Mouse (Mus musculus): ENCODE measurements around the gene Epb41. TPM values are rescaled to one million over a fixed set of nuclear protein-coding genes. Genes with fewer than 3 reads are reported as not detected.

Epb41 gene
- polyA plus RNA-seq, 1 experiment from 2014 or later: 43.1 TPM

DNA sequence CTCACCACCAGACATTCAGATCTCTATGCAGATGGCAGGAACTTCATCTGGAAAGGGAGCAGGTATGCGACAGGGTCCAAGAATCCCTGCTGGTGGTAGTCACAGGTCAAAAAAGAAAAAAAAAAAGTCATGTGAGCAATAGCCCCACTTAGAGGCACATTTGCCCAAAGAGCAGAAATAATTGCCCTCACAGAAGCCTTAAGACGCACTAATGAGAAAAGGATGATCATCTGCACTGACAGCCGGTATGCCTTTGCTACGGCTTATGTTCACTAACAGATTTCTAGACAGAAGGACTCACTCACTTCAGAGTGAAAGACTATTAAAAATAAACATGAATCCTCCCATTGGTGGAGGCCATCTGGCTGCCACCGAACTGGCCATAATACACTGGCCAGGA, 24.4 kb upstream of the Epb41 start:
- H3K4me3 ChIP-seq (ENCODE audit: low read length): no peak overlapping the region
- no peaks in the 10 kb centered on the region for H3K9me3 ChIP-seq (ENCODE audit: control insufficient read depth, low read length)
- H3K27ac ChIP-seq (ENCODE audit: low read depth, low read length): no peak overlapping the region
- no peak overlapping the region for H3K9ac ChIP-seq (ENCODE audit: low read depth, low read length)
- WGBS: 81% methylated on average over 5 of the region's 5 CpGs
- ATAC-seq: no peak
- no peak overlapping the region for H3K4me2 ChIP-seq (ENCODE audit: low read length)
- H3K36me3 ChIP-seq (ENCODE audit: control insufficient read depth, insufficient read depth, low read length): no peaks in the 10 kb centered on the region
- no peaks in the 10 kb centered on the region for H3K4me1 ChIP-seq (ENCODE audit: control insufficient read depth, insufficient read depth, low read depth, low read length)
- no peaks in the 10 kb centered on the region for H3K27me3 ChIP-seq (replicated peaks; ENCODE audit: control insufficient read depth, insufficient read depth, low read length)

DNA sequence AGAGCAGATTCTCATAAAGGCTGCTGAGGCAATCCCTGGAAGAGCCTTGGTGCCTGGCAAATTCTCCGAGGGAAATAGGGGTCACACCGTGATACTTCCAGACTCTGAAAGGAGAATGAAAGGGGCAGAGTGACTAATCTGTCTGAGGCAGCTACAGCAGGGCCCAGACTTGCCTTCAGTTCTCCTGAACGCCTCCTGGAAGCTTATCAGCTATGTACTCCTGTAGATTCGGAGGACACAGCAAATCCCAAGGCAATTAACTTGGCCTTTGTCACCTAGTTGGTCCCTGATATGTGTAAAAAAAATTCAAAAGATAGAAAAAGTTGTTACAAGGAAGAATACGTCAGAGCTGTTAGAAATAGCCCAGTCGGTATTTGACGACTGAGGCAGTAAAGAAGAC, 19.9 kb upstream of the Epb41 start:
- Histone ChIP-seq H3K27ac (ENCODE audit: low read depth, low read length) (no peak overlapping the region), H3K36me3 (ENCODE audit: control insufficient read depth, insufficient read depth, low read length) (no peaks in the 10 kb centered on the region), H3K9me3 (ENCODE audit: control insufficient read depth, low read length) (no peaks in the 10 kb centered on the region), H3K4me2 (ENCODE audit: low read length) (no peak overlapping the region), H3K27me3 (replicated peaks; ENCODE audit: control insufficient read depth, insufficient read depth, low read length) (no peaks in the 10 kb centered on the region), H3K4me1 (ENCODE audit: control insufficient read depth, insufficient read depth, low read depth, low read length) (no peaks in the 10 kb centered on the region), H3K4me3 (ENCODE audit: low read length) (no peak overlapping the region), H3K9ac (ENCODE audit: low read depth, low read length) (no peak overlapping the region)
- no peak for ATAC-seq
- 81% methylated on average over 7 of the region's 7 CpGs for WGBS

DNA sequence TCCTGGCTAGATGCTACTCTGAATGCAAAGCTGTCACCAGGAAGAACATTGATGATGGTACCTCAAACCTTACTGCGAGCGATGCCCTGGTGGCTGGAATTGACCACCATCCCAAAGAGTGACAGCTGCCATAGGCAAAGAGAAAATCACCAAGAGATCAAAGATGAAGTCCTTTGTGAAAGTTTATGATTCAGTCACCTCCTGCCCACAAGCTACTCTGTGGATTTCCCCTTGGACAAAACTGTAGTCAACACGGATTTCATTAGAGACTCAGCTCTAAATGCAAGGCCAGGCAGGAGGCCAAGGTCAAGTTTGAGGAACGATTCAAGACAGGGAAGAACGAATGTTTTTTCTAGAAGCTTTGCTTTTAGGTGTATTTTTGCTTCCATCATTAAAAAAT, 18.8 kb upstream of the Epb41 start:
- Histone ChIP-seq H3K36me3 (ENCODE audit: control insufficient read depth, insufficient read depth, low read length) (no peaks in the 10 kb centered on the region), H3K27me3 (replicated peaks; ENCODE audit: control insufficient read depth, insufficient read depth, low read length) (no peaks in the 10 kb centered on the region), H3K4me3 (ENCODE audit: low read length) (no peak overlapping the region), H3K4me1 (ENCODE audit: control insufficient read depth, insufficient read depth, low read depth, low read length) (no peaks in the 10 kb centered on the region), H3K9me3 (ENCODE audit: control insufficient read depth, low read length) (no peaks in the 10 kb centered on the region), H3K4me2 (ENCODE audit: low read length) (no peak overlapping the region), H3K27ac (ENCODE audit: low read depth, low read length) (no peak overlapping the region), H3K9ac (ENCODE audit: low read depth, low read length) (no peak overlapping the region)
- WGBS: 85% methylated on average over 5 of the region's 5 CpGs
- no peak for ATAC-seq

DNA sequence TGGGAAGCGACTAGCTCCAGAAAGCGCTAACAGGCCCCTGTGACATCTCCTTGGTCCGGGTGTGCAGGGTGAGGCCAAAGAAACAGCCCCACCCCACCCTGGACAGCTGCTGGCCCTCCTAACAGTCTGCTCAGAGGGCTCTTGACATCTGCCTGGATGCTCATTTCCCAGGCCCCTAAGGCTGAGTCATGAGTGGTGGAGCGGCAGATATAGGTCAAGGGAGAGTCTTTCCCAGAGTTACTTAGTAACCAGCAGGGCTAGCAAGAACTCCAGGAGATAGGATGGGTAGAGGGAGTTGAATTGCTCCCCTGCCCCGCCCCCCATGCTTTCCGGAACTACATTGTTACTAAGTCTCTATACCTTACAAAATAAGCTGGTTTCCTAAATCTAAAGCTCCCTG, 18.0 kb upstream of the Epb41 start:
- Histone ChIP-seq H3K27ac (ENCODE audit: low read depth, low read length) (no peak overlapping the region), H3K4me1 (ENCODE audit: control insufficient read depth, insufficient read depth, low read depth, low read length) (no peaks in the 10 kb centered on the region), H3K4me2 (ENCODE audit: low read length) (no peak overlapping the region), H3K27me3 (replicated peaks; ENCODE audit: control insufficient read depth, insufficient read depth, low read length) (no peaks in the 10 kb centered on the region), H3K9ac (ENCODE audit: low read depth, low read length) (no peak overlapping the region), H3K36me3 (ENCODE audit: control insufficient read depth, insufficient read depth, low read length) (no peaks in the 10 kb centered on the region), H3K4me3 (ENCODE audit: low read length) (no peak overlapping the region), H3K9me3 (ENCODE audit: control insufficient read depth, low read length) (no peaks in the 10 kb centered on the region)
- 75% methylated on average over 6 of the region's 6 CpGs for WGBS
- ATAC-seq: no peak

DNA sequence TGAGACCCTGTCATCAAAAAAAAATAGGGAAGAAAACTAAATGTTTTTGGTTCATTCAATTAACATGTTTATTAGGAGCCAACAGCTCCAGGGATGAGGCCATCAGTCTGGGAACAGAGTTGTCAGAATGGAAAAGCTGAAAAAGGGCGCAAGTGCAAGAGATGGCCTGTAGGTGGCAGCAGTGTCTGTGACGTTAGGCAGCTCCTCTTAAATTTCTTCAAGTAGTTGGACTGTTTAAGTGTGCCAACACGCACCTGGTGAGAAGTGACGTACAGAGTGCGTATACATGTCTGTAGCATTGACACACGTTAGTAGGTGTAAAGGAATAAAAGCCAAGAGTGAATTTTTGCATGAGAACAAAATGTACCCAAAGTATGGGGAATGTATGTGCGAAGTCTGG, 13.8 kb upstream of the Epb41 start:
- no peaks in the 10 kb centered on the region for H3K36me3 ChIP-seq (ENCODE audit: control insufficient read depth, insufficient read depth, low read length)
- no peak overlapping the region for H3K4me2 ChIP-seq (ENCODE audit: low read length)
- H3K9me3 ChIP-seq (ENCODE audit: control insufficient read depth, low read length): no peaks in the 10 kb centered on the region
- no peak for ATAC-seq
- H3K27me3 ChIP-seq (replicated peaks; ENCODE audit: control insufficient read depth, insufficient read depth, low read length): no peaks in the 10 kb centered on the region
- WGBS: 22% methylated on average over 7 of the region's 7 CpGs
- H3K9ac ChIP-seq (ENCODE audit: low read depth, low read length): no peak overlapping the region
- no peaks in the 10 kb centered on the region for H3K4me1 ChIP-seq (ENCODE audit: control insufficient read depth, insufficient read depth, low read depth, low read length)
- H3K27ac ChIP-seq (ENCODE audit: low read depth, low read length): no peak overlapping the region
- H3K4me3 ChIP-seq (ENCODE audit: low read length): no peak overlapping the region

DNA sequence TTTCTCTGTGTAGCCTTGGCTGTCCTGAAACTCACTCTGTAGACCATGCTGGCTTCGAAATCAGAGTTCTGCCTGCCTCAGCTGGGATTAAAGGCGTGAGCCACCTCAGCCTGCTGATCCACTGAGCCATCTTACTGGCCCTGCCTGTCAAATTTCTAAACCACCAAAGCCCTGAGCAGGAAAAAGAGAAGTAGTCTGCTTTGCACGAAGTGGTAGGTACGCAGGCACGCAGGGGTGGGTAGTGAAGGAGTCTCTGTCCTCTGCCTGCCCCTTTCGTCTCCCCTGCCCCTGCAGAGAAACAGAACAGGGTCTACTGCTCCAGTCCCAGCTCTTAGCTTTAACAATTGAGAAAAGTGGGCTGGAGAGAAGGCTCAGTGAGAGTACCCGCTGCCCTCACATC, 10.0 kb upstream of the Epb41 start:
- no peak for ATAC-seq
- Histone ChIP-seq H3K9ac (ENCODE audit: low read depth, low read length) (no peak overlapping the region), H3K27ac (ENCODE audit: low read depth, low read length) (no peak overlapping the region), H3K9me3 (ENCODE audit: control insufficient read depth, low read length) (no peaks in the 10 kb centered on the region), H3K36me3 (ENCODE audit: control insufficient read depth, insufficient read depth, low read length) (no peaks in the 10 kb centered on the region), H3K4me2 (ENCODE audit: low read length) (no peak overlapping the region), H3K4me1 (ENCODE audit: control insufficient read depth, insufficient read depth, low read depth, low read length) (no peaks in the 10 kb centered on the region), H3K27me3 (replicated peaks; ENCODE audit: control insufficient read depth, insufficient read depth, low read length) (no peaks in the 10 kb centered on the region), H3K4me3 (ENCODE audit: low read length) (no peak overlapping the region)
- 83% methylated on average over 7 of the region's 7 CpGs for WGBS

DNA sequence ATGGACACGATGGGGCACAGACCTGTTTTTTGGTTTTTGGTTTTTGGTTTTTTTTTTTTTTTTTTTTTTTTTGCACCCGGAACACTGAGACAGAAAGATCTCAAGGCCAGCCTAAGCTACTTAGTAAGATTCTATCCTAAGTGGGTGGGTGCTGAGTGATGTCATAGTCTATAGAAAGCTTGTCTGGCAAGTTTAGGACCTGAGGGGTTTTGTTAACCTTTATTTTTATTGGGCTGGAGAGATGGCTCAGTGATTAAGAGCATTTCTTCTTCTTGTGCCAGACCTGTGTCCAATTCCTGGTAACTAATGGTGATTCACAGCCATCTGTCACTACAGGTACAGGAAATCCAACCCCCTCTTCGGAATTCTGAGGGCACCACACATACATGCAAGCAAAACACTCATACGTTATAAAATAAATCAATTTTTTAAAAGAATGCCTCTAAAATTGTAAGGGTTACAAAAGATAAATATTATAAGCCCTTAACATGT, 5.4 kb upstream of the Epb41 start:
- 76% methylated on average over 4 of the region's 4 CpGs for WGBS
- ATAC-seq: no peak
- H3K27ac ChIP-seq (ENCODE audit: low read depth, low read length): no peak overlapping the region

DNA sequence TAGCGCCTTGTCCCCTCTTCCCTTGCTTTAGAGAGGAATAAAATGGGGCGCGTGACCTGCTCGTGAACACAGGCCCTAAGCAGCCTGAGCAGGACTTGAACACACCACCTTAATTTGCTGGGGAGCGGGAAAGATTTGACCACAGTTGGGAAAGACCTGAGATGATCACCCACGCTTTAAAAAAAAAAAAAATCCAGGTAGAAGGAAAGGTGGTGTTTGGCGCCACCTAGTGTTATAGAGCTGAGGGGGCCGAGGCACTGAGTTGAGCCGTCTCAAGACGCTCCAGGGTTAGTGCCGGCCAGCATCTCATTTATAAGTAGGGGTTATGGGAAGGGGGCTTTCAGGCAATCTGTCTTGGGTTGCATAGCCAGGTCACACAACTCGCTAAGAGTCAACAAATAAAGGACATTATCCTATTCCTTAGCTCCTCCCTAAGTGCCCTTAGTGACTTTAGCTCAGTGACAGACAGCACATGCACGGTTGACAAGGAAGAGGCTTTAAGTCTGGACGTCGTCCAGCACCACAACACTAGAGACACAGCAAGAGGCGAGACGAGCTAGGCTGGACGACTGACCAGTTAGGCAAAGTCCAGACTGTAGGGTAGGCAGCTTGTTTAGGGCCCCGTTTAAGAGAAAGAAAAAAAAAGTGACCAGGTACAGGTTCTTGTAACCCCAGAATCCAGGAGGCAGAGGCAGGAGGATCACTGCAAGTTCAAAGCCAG, 4.6 kb upstream of the Epb41 start:
- Histone ChIP-seq H3K4me2 (ENCODE audit: low read length) (peak overlapping the region; percentile 29), H3K36me3 (ENCODE audit: control insufficient read depth, insufficient read depth, low read length) (no peaks in the 10 kb centered on the region), H3K4me3 (ENCODE audit: low read length) (no peak overlapping the region), H3K9ac (ENCODE audit: low read depth, low read length) (no peak overlapping the region), H3K4me1 (ENCODE audit: control insufficient read depth, insufficient read depth, low read depth, low read length) (peaks cover 6% of the 10 kb centered on the region; the same call in 1 of the 2 replicates), H3K27ac (ENCODE audit: low read depth, low read length) (no peak overlapping the region), H3K27me3 (replicated peaks; ENCODE audit: control insufficient read depth, insufficient read depth, low read length) (no peaks in the 10 kb centered on the region; the same call in none of the 2 replicates), H3K9me3 (ENCODE audit: control insufficient read depth, low read length) (no peaks in the 10 kb centered on the region)
- no peak for ATAC-seq
- 12% methylated on average over 19 of the region's 19 CpGs for WGBS

More for the DNA sequence above, 5.4 kb upstream of the Epb41 start:
- Histone ChIP-seq H3K4me1 (ENCODE audit: control insufficient read depth, insufficient read depth, low read depth, low read length) (0 out of 2 replicates have a peak, but pooled peaks cover under 1% of the 10 kb centered on the region), H3K36me3 (ENCODE audit: control insufficient read depth, insufficient read depth, low read length) (no peaks in the 10 kb centered on the region), H3K9ac (ENCODE audit: low read depth, low read length) (no peak overlapping the region), H3K27me3 (replicated peaks; ENCODE audit: control insufficient read depth, insufficient read depth, low read length) (no peaks in the 10 kb centered on the region; the same call in 1 of the 2 replicates), H3K4me3 (ENCODE audit: low read length) (no peak overlapping the region), H3K4me2 (ENCODE audit: low read length) (no peak overlapping the region), H3K9me3 (ENCODE audit: control insufficient read depth, low read length) (no peaks in the 10 kb centered on the region)

DNA sequence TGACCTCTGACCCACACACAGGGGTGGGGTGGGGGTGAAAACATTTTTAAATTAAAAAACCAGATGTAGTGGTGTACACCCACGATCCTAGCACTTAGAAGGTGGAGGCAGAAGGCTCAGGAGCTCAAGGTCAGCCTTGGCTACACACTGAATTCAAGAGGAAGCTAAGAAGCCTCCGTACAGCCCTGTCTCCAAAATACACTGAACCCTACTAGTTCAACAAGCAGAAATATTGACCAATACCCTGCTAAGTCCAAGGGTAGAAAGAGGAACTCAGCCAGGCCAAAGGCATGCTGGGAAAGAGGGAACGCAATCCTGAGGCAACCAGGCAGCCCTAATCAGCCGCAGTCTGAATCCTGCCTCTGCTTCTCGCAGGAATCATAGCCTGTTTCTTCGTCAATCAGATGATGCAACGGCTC, 3.2 kb upstream of the Epb41 start:
- H3K36me3 ChIP-seq (ENCODE audit: control insufficient read depth, insufficient read depth, low read length): no peaks in the 10 kb centered on the region
- no peaks in the 10 kb centered on the region for H3K9me3 ChIP-seq (ENCODE audit: control insufficient read depth, low read length)
- WGBS: 59% methylated on average over 7 of the region's 7 CpGs
- H3K27ac ChIP-seq (ENCODE audit: low read depth, low read length): no peak overlapping the region
- H3K9ac ChIP-seq (ENCODE audit: low read depth, low read length): no peak overlapping the region
- H3K4me2 ChIP-seq (ENCODE audit: low read length): no peak overlapping the region
- H3K4me1 ChIP-seq (ENCODE audit: control insufficient read depth, insufficient read depth, low read depth, low read length): peaks cover 12% of the 10 kb centered on the region
- H3K27me3 ChIP-seq (replicated peaks; ENCODE audit: control insufficient read depth, insufficient read depth, low read length): no peaks in the 10 kb centered on the region; the same call in none of the 2 replicates
- no peak overlapping the region for H3K4me3 ChIP-seq (ENCODE audit: low read length)
- ATAC-seq: no peak

Data from hindbrain, embryonic 16.5 days (tissue).